Mouse (Mus musculus) ZHBTc4 (cell line): ENCODE data around the gene Nxn.
"Not testable (repeated sequence)": the region's sequence is repeated elsewhere in the genome, so short reads cannot be mapped to it uniquely, and the experiment has no call there.

Experiments used
- DNase-seq: peaks from one replicate; pipeline ENCODE4 v3.0.0-alpha.2; 2011; ENCODE audit warnings: low read depth, low spot score

The Nxn gene

GRCm38 (mm10) chr11:76215011-76215410 is 183.9 kb downstream of the Nxn start:
- no peak for DNase-seq

GRCm38 (mm10) chr11:76213841-76214240 is 185.1 kb downstream of the Nxn start:
- no peak for DNase-seq

- DNase-seq: not testable (repeated sequence)
These were observed 187.3 kb downstream of the Nxn start for GRCm38 (mm10) chr11:76211595-76211994.

GRCm38 (mm10) chr11:76210228-76210985 is 188.5 kb downstream of the Nxn start:
- DNase-seq: no peak
